Mouse (Mus musculus) frontal cortex, postnatal 36 days (tissue): ENCODE results near the gene Nanos3.

Experiments used
- DNase-seq, 2 experiments: peaks; one replicate each; pipeline ENCODE4 v3.0.0; 2022; ENCODE audit warnings: low spot score in 2 of 2

The Nanos3 gene

GRCm38 (mm10) chr8:84185117-84185516 lies at the start of gene Nanos3:
Gene Nanos3 (minus strand): TSS chr8:84185217.
- no peak for DNase-seq

- DNase-seq = no peak
These were observed 48.0 kb upstream of the Nanos3 start for GRCm38 (mm10) chr8:84233055-84233454.

GRCm38 (mm10) chr8:84230735-84231134 lies 45.7 kb upstream of the Nanos3 start:
- DNase-seq = no peak

- DNase-seq = no peak
These were observed 38.5 kb upstream of the Nanos3 start for GRCm38 (mm10) chr8:84223322-84224029.

GRCm38 (mm10) chr8:84222566-84223165 lies 37.6 kb upstream of the Nanos3 start:
- no peak for DNase-seq

- no peak for DNase-seq
These were observed 35.1 kb upstream of the Nanos3 start for GRCm38 (mm10) chr8:84220105-84220504.

- no peak for DNase-seq
These were observed 33.1 kb upstream of the Nanos3 start for GRCm38 (mm10) chr8:84218143-84218542.

GRCm38 (mm10) chr8:84217206-84217605 lies 32.2 kb upstream of the Nanos3 start:
- no peak for DNase-seq

GRCm38 (mm10) chr8:84213277-84213676 lies 28.3 kb upstream of the Nanos3 start:
- no peak for DNase-seq

- DNase-seq = no peak
These were observed 27.0 kb upstream of the Nanos3 start for GRCm38 (mm10) chr8:84211881-84212563.

- no peak for DNase-seq
These were observed 26.2 kb upstream of the Nanos3 start for GRCm38 (mm10) chr8:84211202-84211601.

GRCm38 (mm10) chr8:84210167-84210791 lies 25.3 kb upstream of the Nanos3 start:
- DNase-seq = peak; percentile 84 to 90

- DNase-seq = no peak
These were observed 23.7 kb upstream of the Nanos3 start for GRCm38 (mm10) chr8:84208381-84209380.

GRCm38 (mm10) chr8:84207811-84208210 lies 22.8 kb upstream of the Nanos3 start:
- DNase-seq = no peak

- no peak for DNase-seq
These were observed 21.6 kb upstream of the Nanos3 start for GRCm38 (mm10) chr8:84206666-84207065.

GRCm38 (mm10) chr8:84205073-84205472 lies 20.1 kb upstream of the Nanos3 start:
- no peak for DNase-seq

GRCm38 (mm10) chr8:84203975-84204772 lies 19.2 kb upstream of the Nanos3 start:
- DNase-seq = no peak

- DNase-seq = peak; percentile 70 to 81
These were observed 18.2 kb upstream of the Nanos3 start for GRCm38 (mm10) chr8:84202938-84203917.

GRCm38 (mm10) chr8:84202466-84202865 lies 17.4 kb upstream of the Nanos3 start:
- peak in 1 of 2 experiments; percentile 61 for DNase-seq
